Mouse (Mus musculus): Measurements from ENCODE around the gene Qdpr.

GRCm38 (mm10) chr5:45384034-45384812 lies 65.8 kb downstream of the Qdpr start:
- TF ChIP-seq NELFE (IDR thresholded peaks at IDR 0.05; ENCODE audit: low read depth, low read length): no peak
- no peak for TF ChIP-seq MAX (IDR thresholded peaks at IDR 0.05; ENCODE audit: low read length)
- TF ChIP-seq POLR2A (IDR thresholded peaks at IDR 0.05; ENCODE audit: low read depth, low read length): no peak
- TF ChIP-seq MAZ (IDR thresholded peaks at IDR 0.05; ENCODE audit: low read depth, low read length): no peak
- no peak for TF ChIP-seq TCF12 (IDR thresholded peaks at IDR 0.05; ENCODE audit: low read depth, low read length)
- no peak for TF ChIP-seq ETS1 (conservative IDR thresholded peaks at IDR 0.05; ENCODE audit: low read depth, low read length)
- no peak for TF ChIP-seq USF1 (IDR thresholded peaks at IDR 0.05; ENCODE audit: low read depth, low read length)
- no peak for TF ChIP-seq HCFC1 (IDR thresholded peaks at IDR 0.05; ENCODE audit: low read depth, low read length)
